Mouse (Mus musculus): ENCODE results near the gene Pgd.
"Not testable (repeated sequence)": the region's sequence is repeated elsewhere in the genome, so short reads cannot be mapped to it uniquely, and the experiment has no call there.

The Pgd gene

DNA sequence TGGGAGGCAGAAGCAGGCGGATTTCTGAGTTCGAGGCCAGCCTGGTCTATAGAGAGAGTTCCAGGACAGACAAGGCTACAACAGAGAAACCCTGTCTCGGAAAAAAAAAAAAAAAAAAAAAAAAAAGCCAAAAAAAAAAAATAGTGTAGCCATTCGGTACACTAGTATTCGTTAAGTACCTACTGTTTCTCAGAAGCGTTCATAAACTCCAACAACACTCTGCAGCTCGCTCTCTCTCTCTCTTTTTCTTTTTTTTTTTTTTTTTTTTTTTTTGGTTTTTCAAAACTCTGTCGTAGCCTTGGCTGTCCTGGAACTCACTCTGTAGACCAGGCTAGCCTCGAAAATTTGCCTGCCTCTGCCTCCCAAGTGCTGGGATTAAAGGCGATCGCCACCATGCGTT lies 66.1 kb downstream of the Pgd start:
- in situ Hi-C loops (cut with MboI; ENCODE audit: low pct_unique_long_range_greater_than_20kb in 1 of 2, low sequenced_read_pairs in 2 of 2, unreplicated experiment in 1 of 2) = not testable (repeated sequence)
